Mouse (Mus musculus) urinary bladder, adult 18-20 months (tissue): ENCODE measurements around the gene Speer4c.
"Not testable (repeated sequence)": the region's sequence is repeated elsewhere in the genome, so short reads cannot be mapped to it uniquely, and the experiment has no call there.

Experiments used
- DNase-seq, 2 experiments: peaks; one replicate each; pipeline ENCODE4 v3.0.0; 2022; ENCODE audit warnings: low spot score in 2 of 2, mixed read lengths in 2 of 2

Gene Speer4c

DNA sequence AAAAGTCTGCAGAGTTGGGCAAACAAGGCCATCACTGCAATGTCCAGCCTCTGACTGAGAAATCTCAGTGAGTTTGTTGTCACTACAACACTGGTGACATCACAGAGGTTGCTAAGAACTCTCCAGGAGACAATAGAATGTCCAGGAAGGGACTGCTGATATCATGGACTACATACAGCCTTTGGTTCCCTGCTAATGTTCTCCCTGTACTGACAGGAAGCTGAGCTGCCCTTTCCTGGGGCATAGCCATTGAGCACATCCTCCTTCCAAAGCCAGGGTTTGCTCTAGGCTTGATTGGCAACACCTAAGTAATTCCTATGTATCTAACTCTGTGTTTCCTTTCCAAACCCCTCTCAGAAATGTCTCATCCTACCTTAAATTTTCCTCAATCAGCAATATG lies at the start of gene Speer4c:
Gene Speer4c, minus strand, starts transcription at position 101 of the 400 bp plus-strand sequence.
- not testable (repeated sequence) for DNase-seq

DNA sequence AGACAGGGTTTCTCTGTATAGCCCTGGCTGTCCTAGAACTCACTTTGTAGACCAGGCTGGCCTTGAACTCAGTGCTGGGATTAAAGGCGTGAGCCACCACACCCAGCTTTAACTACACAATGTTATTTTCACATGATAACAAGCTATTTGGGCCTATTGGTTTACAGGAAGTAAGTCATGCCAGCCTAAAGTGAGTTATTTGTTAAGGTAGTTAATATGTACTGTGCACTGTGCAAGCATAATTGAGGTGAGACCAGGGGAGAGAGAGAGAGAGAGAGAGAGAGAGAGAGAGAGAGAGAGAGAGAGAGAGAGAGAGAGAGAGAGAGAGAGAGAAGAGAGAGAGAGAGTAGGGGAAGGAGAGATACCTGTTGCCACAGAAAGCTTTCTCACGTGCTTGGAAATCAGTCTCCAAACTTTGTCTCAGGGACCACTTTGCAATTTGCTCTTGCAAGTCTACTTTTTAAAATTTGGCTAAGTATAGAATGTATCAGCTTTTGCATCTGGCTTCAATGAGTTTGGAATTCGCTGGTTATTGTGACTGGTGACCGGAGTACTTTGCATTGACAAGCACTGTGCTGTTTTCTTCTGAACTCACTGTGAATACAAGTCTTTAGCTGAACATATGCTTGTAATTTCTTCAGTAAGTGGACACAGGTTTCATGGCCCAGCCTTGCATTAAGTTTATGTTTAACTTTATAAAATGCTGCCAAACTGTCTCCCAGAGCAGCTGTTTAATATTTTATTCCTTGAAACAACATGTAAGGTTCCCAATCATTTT lies 33.6 kb upstream of the Speer4c start:
- DNase-seq: no peak

DNA sequence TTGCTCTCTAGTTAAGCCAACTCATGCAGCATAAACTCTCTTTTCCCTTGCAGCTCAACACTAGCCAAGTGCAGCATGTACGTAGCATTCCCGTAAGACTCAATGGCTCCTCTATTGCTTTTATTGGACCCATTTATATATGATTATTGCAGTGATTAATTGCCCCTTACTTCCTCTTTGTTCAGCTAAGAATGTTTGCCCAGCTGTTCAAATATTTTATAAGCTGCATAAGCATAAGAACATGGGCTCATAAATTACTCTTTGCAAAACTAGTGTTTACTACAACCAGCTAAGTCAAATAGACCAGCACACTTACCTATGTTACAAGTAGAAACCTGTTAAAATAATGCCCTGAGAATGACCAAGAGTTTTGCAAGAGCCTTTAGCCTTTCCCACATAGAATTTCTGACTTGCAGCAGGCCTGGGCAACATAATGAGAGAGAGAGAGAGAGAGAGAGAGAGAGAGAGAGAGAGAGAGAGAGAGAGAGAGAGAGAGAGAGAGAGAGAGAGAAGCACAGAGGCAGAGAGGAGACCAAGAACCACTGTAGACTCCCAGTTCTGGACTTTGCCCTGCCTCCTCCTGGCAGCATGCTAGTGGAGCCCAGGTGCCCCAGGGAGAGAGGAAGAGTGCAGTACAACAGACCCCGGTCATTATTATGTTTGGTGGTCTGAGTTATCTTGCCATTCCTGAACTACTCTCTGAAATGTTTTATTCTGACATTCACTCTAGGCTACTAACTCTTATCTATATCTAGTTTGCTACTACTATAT lies 20.2 kb upstream of the Speer4c start:
- peak in 1 of 2 experiments; percentile 14 for DNase-seq

DNA sequence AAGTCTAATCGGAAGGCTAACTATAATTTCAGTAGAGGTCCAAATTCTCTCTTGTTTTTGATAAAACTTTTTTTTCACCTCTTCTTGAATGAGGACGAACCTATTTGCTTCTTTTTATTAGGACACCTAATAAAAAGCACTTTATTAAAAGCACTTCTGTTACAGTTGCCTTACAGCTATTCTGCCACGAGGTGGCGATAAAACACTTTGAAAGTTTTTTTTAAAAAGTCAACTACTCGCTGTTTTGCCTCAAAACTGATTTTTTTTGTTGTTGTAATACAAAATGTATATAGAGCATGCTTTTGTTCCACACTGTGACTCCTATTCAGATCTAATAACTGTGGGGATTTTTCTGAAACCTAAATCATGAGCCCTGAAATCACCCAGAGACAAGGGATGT lies 11.2 kb downstream of the Speer4c start:
- DNase-seq: not testable (repeated sequence)

DNA sequence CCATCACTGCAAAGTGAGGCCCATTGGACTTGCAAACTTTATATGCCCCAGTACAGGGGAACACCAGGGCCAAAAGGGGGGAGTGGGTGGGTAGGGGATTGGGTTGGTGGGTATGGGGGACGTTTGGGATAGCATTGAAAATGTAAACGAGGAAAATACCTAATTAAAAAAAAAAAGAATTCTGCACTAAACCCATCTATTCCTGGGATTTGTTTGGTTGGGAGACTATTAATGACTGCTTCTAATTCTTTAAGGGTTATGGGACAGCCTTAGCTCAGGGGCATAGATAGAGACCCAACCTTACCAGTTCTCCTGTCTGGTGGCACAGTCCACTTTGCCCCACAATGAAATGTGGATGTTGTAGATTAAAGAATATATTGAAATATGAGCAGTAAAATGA lies 16.4 kb downstream of the Speer4c start:
- not testable (repeated sequence) for DNase-seq

DNA sequence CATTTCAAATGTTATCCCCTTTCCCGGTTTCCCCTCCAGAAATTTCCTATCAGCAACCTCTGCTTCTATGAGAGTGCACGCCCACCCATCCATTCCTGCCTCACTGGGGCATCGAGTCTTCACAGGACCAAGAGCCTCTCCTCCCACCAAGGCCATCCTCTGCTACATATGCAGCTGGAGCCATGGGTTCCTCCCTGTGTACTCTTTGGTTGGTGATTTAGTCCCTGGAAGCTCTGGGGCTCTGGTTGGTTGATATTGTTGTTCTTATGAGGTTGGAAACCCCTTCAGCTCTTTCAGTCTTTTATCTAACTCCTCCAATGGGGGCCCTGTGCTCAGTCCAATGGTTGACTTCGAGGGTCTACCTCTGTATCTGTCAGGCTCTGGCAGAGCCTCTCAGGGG lies 22.2 kb downstream of the Speer4c start:
- not testable (repeated sequence) for DNase-seq

DNA sequence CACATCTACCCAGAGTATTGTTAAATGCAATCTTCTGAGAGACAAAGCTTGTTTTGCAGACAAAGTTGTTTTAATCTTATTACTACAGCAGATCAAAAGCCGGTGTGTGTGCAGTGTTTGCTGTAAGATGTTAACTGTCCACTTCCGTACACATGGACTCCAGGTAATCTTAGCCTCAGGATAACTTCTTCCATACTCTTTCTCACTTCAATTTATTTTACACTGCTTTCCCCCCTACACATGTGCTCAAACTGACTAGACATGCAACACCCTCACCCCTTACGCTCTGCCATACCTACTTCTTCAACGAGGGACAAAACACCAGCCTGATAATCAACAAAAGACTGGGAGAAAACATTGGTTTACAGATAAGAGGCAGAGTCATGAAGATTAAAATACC lies 23.2 kb downstream of the Speer4c start:
- not testable (repeated sequence) for DNase-seq

DNA sequence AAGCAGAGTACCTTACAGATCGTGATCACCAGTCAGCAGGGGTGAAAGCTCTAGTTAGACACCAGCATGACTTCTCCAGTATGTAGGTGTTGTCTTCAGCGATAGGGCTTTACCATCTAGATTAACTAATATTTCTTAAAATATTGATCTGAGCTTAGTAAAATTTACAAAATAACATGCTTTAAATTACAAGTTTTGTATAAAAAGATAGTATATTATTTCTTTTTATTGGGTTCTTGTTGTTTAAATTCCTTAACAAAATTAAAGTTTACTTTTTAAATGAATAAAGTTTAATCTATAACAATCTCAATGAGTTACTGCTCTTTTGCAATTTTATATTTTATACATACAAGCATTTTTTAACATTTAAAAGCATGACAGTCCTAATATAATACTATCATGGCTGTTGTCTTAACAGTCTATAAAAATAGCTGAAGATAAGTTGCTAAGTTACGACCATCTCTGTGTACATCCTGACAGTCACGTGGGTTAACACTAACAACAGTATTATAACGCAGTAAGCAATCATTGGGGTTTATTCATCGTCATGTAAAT lies 24.3 kb downstream of the Speer4c start:
- not testable (repeated sequence) for DNase-seq

DNA sequence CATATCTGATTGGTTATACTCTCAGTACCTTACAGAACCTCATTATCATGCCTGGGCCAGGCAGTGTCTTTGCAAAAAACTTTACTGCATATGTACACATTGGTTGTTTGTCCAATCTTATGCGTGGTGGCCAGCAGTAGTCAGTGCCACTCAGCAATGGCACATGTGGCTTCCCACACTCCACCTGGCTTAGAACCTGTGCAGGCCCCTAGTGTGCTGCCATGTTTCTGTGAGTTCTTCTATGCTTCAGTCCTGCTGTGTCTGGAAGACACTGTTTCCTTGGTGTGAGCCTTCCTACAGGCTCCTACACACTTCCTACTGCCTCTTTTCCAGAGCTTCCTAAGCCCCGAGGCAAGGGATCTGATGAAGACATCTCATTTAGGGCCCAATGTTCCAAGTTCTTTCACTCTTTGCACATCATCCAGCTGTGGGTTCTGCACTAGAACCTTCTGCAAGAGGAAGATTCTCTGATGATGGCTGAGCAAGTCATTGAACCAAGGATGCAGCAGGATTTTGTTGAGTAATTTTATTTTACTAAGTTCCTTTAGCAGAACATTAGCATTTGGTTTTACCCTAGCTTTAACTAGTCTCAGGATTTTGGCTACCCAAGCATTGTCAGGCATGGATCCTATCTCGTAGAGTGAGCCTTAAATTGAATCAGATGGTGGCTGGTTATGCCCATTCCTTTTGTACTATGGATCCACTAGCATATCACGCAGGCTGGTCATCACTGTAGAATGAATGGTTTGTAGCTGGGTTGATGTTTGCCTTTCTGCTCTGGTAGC lies 25.0 kb downstream of the Speer4c start:
- DNase-seq: not testable (repeated sequence)

DNA sequence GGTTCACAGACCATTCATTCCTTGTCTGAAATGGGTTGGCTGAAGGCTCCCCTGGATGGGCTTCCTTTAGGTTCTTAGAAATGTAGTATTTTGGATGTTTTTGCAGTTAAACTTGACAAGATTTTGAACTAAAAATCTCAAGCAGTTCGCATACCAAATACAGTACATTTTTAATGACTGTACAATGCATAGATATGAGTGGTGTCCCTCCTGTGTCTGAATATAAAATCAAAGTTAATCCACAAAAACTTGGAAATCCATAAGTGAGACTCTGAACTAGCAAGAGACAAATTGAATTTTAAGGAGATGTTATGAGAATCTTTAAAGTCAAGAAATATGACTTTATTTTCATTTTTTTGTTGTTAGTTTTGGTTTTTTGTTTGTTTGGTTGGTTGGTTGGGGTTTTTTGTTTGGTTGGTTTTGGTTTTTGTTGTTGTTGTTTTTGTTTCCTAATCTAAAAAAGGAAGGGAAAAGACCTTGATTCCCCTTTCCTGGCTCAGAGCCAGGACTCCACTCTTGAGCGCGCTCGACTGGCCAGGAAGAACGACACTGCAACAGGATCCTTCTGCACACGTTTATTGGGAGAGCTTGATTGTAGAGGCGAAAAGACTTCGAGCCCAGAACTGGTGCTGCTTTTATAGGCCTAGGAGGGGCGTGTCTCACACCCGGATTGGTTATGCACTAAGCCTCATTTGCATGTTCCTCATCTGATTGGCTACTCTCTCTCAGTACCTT lies 32.6 kb downstream of the Speer4c start:
- DNase-seq: not testable (repeated sequence)

DNA sequence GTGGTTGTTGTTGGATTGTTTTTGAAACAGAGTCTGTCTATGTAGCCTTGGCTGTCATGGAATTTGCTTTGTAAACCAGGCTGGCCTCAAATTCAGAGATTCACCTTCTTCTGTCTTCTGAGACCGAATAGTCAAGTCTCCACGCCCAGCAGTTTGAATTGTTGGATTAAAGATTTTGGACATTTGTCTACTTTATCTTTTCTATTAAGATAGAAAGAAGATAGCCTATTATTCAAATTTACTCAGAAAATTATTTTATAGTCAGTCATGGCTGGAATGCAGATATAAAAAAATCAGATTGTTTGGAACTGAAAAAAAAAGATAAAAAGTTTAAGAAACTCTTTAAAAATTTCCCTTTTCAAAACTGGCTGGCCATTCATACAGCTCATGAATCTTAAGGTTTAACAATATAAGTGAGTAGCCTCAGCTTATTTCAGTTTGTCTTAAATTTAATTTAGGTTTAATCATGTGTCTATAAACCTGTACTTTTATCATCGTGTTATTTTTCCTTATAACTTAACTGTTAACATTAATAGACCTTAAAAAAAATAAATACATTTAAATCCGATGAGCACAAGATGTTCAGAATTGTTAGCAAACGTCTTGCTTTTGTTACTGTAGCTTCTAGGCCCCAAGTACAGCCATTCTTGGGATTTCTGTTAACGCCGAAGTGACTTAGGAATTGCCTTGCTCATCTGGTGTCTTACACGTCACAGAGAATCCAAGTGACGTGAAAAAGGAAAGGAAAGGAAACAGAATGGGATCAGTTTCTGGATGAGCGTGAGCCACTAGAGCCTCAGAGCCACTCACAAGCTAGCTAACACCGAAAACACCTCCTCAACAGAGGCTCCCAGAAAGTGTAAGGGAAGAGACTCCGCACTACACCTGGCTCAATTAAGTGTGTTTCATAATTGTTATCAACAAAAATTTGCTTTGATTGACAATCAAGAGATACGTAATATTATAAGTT lies 33.8 kb downstream of the Speer4c start:
- not testable (repeated sequence) for DNase-seq

DNA sequence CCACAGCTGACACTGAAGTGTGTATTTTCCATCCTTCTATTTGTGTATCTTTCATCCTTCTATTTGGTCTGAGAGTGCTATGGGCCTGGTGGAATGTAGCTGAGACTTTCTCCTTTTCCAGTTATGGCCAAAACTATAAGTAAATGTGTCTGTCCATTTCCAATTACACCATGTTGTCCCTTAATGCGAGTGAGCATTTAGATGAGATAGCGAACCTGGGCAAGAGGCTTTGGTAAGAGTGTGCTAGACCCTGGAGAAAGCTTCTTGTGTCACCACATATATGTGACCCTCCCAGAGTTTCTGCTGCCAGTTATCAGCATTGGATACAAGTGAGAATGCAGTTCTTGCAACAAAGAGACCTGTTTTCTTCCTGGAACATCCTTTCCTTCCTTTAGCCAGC lies 35.2 kb downstream of the Speer4c start:
- not testable (repeated sequence) for DNase-seq

DNA sequence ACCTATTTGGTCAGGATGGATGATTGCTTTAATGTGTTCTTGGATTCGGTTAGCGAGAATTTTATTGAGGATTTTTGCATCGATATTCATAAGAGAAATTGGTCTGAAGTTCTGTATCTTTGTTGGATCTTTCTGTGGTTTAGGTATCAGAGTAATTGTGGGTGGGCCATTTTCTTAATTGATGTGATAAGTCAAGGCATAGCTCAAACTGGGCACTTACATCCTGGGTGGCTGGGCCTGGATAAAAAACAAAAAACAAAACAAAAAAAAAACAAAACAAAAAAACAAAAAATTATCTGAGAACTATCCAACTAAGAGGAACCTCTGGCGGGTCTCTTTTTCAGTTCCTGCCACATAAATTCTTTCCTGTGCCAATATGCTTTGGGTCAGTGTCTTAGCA lies 36.3 kb downstream of the Speer4c start:
- DNase-seq: not testable (repeated sequence)

DNA sequence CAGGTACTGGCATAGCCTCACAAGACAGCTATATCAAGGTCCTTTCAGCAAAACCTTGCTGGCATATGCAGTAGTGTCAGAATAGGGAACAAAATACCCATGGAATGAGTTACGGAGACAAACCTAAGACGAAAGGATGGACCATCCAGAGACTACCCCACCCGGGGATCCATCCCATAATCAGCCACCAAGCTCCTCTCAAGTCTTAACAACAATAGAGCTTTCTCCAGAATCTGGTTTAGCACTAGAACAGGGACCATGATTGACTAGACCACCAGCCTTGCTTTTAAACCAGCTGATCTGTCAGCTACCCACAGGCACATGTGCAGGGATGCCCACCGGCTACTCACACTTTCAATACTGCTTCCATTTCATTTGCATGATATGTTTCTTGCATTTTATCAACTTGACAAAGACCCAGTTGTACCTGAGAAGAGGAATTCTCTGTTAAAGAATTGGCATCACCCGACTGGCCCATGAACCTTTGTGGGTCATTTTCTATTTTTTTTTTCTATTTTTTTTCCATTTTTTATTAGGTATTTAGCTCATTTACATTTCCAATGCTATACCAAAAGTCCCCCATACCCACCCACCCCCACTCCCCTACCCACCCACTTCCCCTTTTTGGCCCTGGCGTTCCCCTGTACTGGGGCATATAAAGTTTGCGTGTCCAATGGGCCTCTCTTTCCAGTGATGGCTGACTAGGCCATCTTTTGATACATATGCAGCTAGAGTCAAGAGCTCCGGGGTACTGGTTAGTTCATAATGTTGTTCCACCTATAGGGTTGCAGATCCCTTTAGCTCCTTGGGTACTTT lies 39.4 kb downstream of the Speer4c start:
- DNase-seq: not testable (repeated sequence)

DNA sequence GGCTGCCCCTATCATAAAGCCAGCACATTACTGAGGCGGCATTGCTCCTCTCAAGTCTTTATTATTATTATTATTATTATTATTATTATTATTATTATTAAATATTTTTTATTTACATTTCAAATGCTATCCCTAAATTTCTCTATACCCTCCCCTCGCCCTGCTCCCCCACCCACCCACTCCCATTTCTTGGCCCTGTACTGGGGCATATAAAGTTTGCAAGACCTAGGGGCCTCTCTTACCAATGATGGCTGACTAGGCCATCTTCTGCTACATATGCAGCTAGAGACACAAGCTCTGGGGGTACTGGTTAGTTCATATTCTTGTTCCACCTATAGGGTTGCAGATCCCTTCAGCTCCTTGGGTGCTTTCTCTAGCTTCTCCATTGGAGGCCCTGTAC lies 40.1 kb downstream of the Speer4c start:
- not testable (repeated sequence) for DNase-seq

DNA sequence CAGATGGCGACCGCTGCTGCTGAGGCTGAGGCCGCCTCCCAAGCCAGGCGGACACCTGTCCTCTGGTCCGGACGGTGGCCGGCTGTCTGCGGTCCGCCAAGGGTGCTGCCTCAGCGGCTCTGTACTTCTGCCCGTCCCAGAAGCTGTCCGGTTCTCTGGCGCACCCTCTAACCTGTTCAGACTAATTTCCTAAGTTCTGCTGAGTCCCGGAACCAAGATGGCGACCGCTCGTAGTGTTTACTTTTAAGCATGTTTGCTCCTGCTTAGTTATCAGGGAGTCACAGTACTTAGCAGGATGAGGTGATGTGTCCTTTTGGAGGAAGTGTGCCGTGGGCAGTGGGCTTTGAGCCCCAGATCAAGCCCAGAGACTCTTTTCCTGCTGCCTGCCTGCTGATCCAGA lies 43.3 kb downstream of the Speer4c start:
- DNase-seq: not testable (repeated sequence)

DNA sequence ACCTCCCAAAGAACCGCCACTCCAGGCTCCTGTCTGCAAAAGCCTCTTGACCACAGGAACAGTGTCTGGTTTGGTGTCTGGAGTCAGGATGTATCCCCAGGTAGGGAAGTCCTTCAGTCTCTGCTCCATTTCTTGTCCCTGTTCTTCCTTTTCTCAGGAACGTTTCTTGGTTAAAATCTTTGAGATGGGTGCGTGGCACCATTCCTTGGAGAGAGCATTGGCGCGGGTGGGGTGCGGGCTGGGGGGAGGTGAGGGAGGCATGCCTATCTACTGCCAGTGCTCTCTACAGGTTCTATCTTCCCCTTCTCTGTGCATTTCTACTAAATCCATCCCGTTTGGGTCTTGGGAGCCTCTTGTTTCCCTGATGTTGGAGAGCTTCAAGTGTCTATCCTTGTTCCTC lies 50.2 kb downstream of the Speer4c start:
- DNase-seq: not testable (repeated sequence)
